Mouse (Mus musculus) megakaryocyte, adult 5-6 weeks (primary cell): Measurements from ENCODE around the gene Gabra6. TPM values are rescaled to one million over a fixed set of nuclear protein-coding genes. Genes with fewer than 3 reads are reported as not detected.

Experiments used
- ATAC-seq: 2 replicates; pipeline ENCODE4 v1.8.0; 2016; ENCODE audit warnings: mild to moderate bottlenecking, inconsistent platforms; ENCODE audit not compliant: poor library complexity, severe bottlenecking
- total RNA-seq, 2 experiments: library from RNA; stranded (forward) in 1 of 2; stranded (reverse) in 1 of 2; fragments of 153-499, 151-499 nt in 1 of 2; fragments of 221-1000, 200-1000 nt in 1 of 2; gene quantifications; 2 replicates each; pipeline versions ENCODE4 v1.2.3 to v1.2.4; 2015 to 2017

Gene Gabra6
- total RNA-seq (2015) (not detected in 2 replicates), total RNA-seq (2017) (not detected in 2 replicates)

- ATAC-seq, result no peak
Measured at GRCm38 (mm10) chr11:42320882-42321281, at the start of gene Gabra6. Gene Gabra6 (minus strand): TSS chr11:42321072.

DNA sequence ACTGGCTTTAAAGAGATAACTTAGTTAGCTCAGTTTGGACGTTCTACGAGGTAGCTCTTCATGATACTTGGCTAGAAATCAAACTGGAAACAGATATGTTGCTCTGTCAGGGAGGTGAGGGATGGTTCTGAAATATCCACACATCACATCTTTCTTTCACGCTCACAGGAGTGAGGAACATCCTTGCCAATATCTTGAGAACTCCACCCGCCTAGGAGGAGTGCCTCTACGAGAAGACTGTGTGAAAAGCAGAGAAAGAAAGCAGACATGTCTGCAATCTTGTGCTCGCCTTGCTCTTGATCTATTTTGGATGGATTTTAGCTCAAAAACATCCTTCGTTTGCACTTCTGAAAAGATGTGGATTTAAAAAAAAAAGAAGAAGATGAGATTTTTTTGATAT, 44.7 kb upstream of the Gabra6 start:
- ATAC-seq, result no peak

GRCm38 (mm10) chr11:42332121-42332520, 11.2 kb upstream of the Gabra6 start:
- ATAC-seq, result no peak

GRCm38 (mm10) chr11:42326262-42326661, 5.4 kb upstream of the Gabra6 start:
- ATAC-seq, result no peak

- no peak for ATAC-seq
Measured at GRCm38 (mm10) chr11:42321560-42321959, 688 bp upstream of the Gabra6 start.

DNA sequence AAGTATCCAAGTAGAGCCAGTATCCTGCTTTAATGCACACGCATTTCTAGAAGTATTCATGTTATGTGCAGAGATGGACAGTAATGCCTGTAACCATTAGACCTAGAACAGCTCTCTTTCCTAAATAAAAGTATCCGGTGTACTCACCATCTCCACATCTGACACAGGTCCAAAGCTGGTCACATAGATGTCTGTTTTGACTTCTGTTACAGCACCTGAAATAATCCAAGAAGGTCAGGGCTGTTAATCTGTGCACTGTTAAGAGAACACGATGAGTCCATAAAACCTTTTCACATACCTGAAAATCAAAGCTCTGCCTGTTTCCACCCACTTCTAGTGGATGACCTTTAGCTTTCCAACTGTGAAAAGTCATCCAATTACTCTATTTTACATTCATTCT, 1.4 kb downstream of the Gabra6 start:
- no peak for ATAC-seq

DNA sequence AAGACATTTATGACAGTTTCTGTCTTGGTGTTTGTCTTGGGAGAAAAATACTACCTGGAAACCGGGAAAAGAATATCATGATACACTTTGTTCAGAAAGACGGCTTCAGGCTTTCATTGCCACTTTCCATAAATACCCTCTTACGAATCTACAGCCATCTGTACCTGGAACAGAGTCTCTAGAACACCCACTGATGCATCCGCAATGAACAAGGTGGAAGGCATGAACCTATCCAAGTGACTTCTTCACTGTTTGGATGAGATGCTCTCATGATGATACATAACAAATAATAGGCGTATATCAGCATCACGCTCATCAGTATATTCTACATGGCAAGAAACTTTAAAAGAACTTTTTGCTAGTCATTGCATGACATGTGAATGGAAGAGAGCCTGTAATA, 1.8 kb downstream of the Gabra6 start:
- no peak for ATAC-seq

DNA sequence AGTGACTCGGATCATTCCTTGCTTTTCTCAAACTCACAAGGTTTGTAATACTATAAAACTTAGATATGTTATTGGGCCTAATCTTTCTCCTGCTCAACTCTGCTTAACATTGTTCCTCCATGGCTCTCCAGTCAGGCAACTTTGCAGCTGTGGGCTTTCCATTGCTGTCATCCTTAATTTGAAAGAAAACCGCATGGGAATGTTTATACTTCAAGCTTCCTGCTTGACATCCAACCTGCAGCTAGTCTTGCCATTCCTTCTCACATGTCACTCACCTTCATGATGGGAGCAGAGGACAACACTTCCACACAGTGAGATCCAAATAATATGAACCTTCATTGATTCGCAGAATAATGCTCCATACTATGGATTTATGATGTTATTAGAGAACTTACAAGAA, 2.9 kb downstream of the Gabra6 start:
- no peak for ATAC-seq

DNA sequence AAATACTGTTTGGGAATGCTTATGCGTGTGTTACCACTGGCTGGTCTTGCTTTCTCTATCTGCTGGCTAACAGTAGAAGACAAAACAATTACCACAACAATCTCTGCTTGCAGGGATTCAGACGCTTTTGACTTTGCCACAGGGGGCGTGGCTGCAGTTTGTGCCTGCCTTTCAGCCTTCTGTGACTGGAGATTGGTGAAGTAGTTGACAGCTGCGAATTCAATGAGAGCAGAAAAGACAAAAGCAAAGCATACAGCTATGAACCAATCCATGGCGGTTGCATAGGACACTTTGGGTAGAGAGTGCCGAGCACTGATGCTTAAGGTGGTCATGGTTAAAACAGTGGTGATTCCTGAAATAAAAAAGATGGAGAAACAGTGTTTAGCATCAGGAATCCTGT, 6.0 kb downstream of the Gabra6 start:
- ATAC-seq, result no peak

DNA sequence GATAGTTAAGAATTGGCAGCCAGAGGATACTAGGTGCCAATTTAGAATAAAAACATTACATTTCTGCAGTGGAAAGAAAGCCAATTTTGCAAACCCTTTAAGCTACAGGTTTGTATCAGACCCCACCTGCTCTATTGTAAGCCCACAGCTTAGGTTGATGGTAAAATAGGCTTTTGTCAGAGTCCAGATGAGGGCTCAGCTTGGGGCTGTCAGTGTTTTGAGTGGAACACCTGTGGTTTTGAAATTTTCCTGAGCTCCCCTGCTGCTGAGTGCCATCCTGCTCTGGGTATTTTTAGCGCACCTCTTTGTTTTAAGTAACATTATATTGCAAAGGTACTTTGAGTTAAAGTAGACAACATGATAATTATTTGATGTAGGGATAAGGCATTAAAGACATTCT, 10.0 kb downstream of the Gabra6 start:
- no peak for ATAC-seq

- no peak for ATAC-seq
Measured at GRCm38 (mm10) chr11:42309086-42309485, 11.8 kb downstream of the Gabra6 start.

DNA sequence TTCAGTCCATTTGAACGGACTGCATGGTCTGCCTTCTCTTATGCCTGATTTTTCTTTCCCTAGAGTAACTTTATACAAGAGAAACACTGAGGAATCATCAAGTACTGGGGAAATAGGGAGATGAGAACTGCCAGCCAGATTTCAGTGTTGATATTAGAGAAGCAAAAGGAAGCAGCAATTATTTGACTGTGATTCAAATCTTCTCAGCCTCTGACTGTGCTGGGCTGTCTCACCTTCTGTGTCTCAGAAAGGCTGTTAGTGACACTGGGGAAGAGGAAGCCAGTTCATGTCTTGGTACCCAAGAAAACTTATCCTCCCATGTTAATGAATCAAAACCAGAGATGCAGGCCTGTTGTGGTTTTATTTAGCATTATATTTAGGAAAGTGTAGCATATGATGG, 14.8 kb downstream of the Gabra6 start:
- no peak for ATAC-seq

DNA sequence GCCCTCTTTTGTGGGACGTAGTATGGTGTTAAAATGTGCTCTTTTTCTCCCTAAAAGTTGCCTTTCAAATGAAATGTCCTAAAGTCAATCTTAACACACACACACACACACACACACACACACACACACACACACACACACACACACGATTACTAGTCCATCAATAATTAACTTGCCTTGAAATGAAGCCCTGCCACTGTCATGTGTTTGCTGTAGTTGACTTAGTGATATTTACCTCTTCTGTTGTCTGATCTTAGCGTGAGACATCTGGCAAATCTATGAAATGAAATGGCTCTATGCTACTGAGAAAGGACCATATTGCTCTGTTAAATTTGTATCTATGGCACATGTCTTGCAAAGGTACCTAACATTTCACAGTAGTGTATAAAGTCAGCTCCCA, 61.9 kb downstream of the Gabra6 start:
- ATAC-seq, result no peak

Other genes starting within 250 kb of the Gabra6 start
- not detected in 2 replicates for gene Gabra1, start 138.1 kb downstream of the Gabra6 start, total RNA-seq (2015)
- gene Gabra1, start 138.1 kb downstream of the Gabra6 start, total RNA-seq (2017), result not detected in 2 replicates
- not detected in 2 replicates for gene Gabrb2, start 98.7 kb upstream of the Gabra6 start, total RNA-seq (2015)
- gene Gabrb2, start 98.7 kb upstream of the Gabra6 start, total RNA-seq (2017), result not detected in 2 replicates